Comparison of ENCODE assay signal across 9 mouse cellular contexts in genomic region chr9:123158125-123158836, GRCm38 (mm10). TPM values are rescaled to one million over a fixed set of nuclear protein-coding genes. Genes with fewer than 3 reads are reported as not detected.
DNase-seq lines count a peak whose midpoint lies in the region; ATAC-seq and TF ChIP-seq lines count a peak whose summit lies in the region.
"Had no signal": no experiment of that assay in that cellular context is flagged by ENCODE, and none has a peak within 500 bp of the region (broad histone marks: within the 10 kb centered on the region; RNA-seq: fewer than 3 reads in every experiment).

No protein-coding gene starts in this region.

- no peaks in the 10 kb centered on the region for H3K9me3 ChIP-seq in liver, postnatal 0 days (ENCODE audit: low read length)
- H3K9me3 ChIP-seq: limb, embryonic 12.5 days had no signal

- TF ChIP-seq POLR2A in cortical plate, adult 2 months (IDR thresholded peaks at IDR 0.05; ENCODE audit: extremely low read depth, insufficient read depth, low read length): no peak

- H3K27ac ChIP-seq in gastrocnemius, adult 2 months: peak overlapping the region; percentile 54
- no peak overlapping the region for H3K27ac ChIP-seq in cortical plate, adult 2 months (ENCODE audit: insufficient read depth, low read length)
- H3K27ac ChIP-seq in liver, postnatal 0 days (ENCODE audit: low read depth): no peak overlapping the region
- H3K27ac ChIP-seq: limb, embryonic 12.5 days had no signal

- H3K27me3 ChIP-seq in liver, postnatal 0 days (ENCODE audit: insufficient read depth, low read length): no peaks in the 10 kb centered on the region

- H3K36me3 ChIP-seq in liver, postnatal 0 days (replicated peaks; ENCODE audit: insufficient read depth, low read length): no peaks in the 10 kb centered on the region
- H3K36me3 ChIP-seq: limb, embryonic 12.5 days had no signal

- ATAC-seq in liver, postnatal 0 days: no peak

- peak overlapping the region; percentile 19; the same call in 1 of the 2 replicates for H3K4me3 ChIP-seq in gastrocnemius, adult 2 months
- no peak overlapping the region for H3K4me3 ChIP-seq in cortical plate, adult 2 months (ENCODE audit: insufficient read depth, low read length)
- no peak overlapping the region for H3K4me3 ChIP-seq in liver, postnatal 0 days (ENCODE audit: low read depth, low read length)
- H3K4me3 ChIP-seq: limb, embryonic 12.5 days had no signal

- peak; percentile 54 for TF ChIP-seq CTCF in gastrocnemius, adult 2 months (IDR thresholded peaks at IDR 0.05)
- TF ChIP-seq CTCF in cortical plate, adult 2 months (IDR thresholded peaks at IDR 0.05; ENCODE audit: extremely low read depth, insufficient read depth, low read length): peak; percentile 70; the same call in 1 of the 2 replicates
- peak; percentile 69 for TF ChIP-seq CTCF in liver, postnatal 0 days (IDR thresholded peaks at IDR 0.05; ENCODE audit: low read depth)

- H3K4me1 ChIP-seq in cortical plate, adult 2 months (ENCODE audit: control insufficient read depth, insufficient read depth, low read length): no peaks in the 10 kb centered on the region
- H3K4me1 ChIP-seq in liver, postnatal 0 days (ENCODE audit: insufficient read depth): no peaks in the 10 kb centered on the region
- H3K4me1 ChIP-seq: limb, embryonic 12.5 days had no signal

- intact Hi-C loops in gastrocnemius, adult 2 months (cut with DNase I): no loop called here
- intact Hi-C loops in gastrocnemius, postnatal 14 days (cut with DNase I; ENCODE audit: low total_unique reads): loop anchor here (10.0 kb wide), 1 partner anchor 277 kb away; no protein-coding TSS in a partner anchor

- no peak for TF ChIP-seq EP300 in liver, postnatal 0 days (IDR thresholded peaks at IDR 0.05; ENCODE audit: low read depth)

- H3K9ac ChIP-seq in liver, postnatal 0 days (replicated peaks): no peak overlapping the region
- H3K9ac ChIP-seq: limb, embryonic 12.5 days had no signal

- no peak overlapping the region for H3K4me2 ChIP-seq in liver, postnatal 0 days (ENCODE audit: low read depth, low read length)
- H3K4me2 ChIP-seq: limb, embryonic 12.5 days had no signal

- 50% methylated on average over 8 of the region's 8 CpGs for WGBS in liver, postnatal 0 days (ENCODE audit: insufficient replicate concordance)

- no peak for DNase-seq in gastrocnemius, adult 2 months
- no peak for DNase-seq in gastrocnemius, postnatal 14 days
- peak; percentile 34 for DNase-seq in right cerebral cortex, adult 18-20 months
- DNase-seq in right cerebral cortex, postnatal 36 days (ENCODE audit: low spot score in 2 of 2): no peak
- DNase-seq in liver, postnatal 0 days: peak; percentile 33
- peak; percentile 68 for DNase-seq in thymus, postnatal 4 days
- no peak for DNase-seq in ovary, postnatal 10 days (ENCODE audit: low spot score)

RNA-seq across cellular contexts. Expression of gene Clec3b, which starts 7.5 kb away (rescaled TPM):
- total RNA-seq in gastrocnemius, adult 2 months (2021): 10 to 100 TPM; 33.5 to 50.2 TPM
- total RNA-seq in gastrocnemius, postnatal 14 days (2021): 10 to 100 TPM; 60.6 to 90.2 TPM
- 4.0 and 4.5 TPM in 2 replicates for polyA plus RNA-seq in cortical plate, adult 2 months (2012; rRNA removed)
- 0.28 TPM in 1 of 2 replicates, not detected in the other for polyA plus RNA-seq in liver, postnatal 0 days (2015; fragmentation: Nextera tagmentation; extraction: Ambion mirVana)
- polyA plus RNA-seq: limb, embryonic 12.5 days had no signal

RNA-seq across cellular contexts. Expression of gene Exosc7, which starts 45.3 kb away (rescaled TPM):
- total RNA-seq in gastrocnemius, adult 2 months (2021): 10 to 100 TPM; 18.3 to 21.3 TPM
- total RNA-seq in gastrocnemius, postnatal 14 days (2021): 10 to 100 TPM; 18.1 to 20.7 TPM
- 60.8 and 65.1 TPM in 2 replicates for polyA plus RNA-seq in cortical plate, adult 2 months (2012; rRNA removed)
- polyA plus RNA-seq in liver, postnatal 0 days (2015; fragmentation: Nextera tagmentation; extraction: Ambion mirVana): 48.8 and 52.1 TPM in 2 replicates

RNA-seq across cellular contexts. Expression of gene Zdhhc3, which starts 45.3 kb away (rescaled TPM):
- 10 to 100 TPM; 53.2 to 55.8 TPM for total RNA-seq in gastrocnemius, adult 2 months (2021)
- total RNA-seq in gastrocnemius, postnatal 14 days (2021): 10 to 100 TPM; 37.1 to 43.0 TPM
- 73.6 and 75.1 TPM in 2 replicates for polyA plus RNA-seq in cortical plate, adult 2 months (2012; rRNA removed)
- polyA plus RNA-seq in liver, postnatal 0 days (2015; fragmentation: Nextera tagmentation; extraction: Ambion mirVana): 17.8 and 19.1 TPM in 2 replicates

RNA-seq across cellular contexts. Expression of gene Cdcp1, which starts 57.6 kb away (rescaled TPM):
- not detected for total RNA-seq in gastrocnemius, adult 2 months (2021)
- total RNA-seq in gastrocnemius, postnatal 14 days (2021): not detected
- polyA plus RNA-seq in cortical plate, adult 2 months (2012; rRNA removed): 0.65 and 0.66 TPM in 2 replicates
- 0.90 and 1.2 TPM in 2 replicates for polyA plus RNA-seq in liver, postnatal 0 days (2015; fragmentation: Nextera tagmentation; extraction: Ambion mirVana)

Comparison
In these comparisons a context has a peak if more than half of its experiments do, and no peak if none do; other contexts are left out.
1. DNase-seq: peak in right cerebral cortex, adult 18-20 months (single experiment), liver, postnatal 0 days (single experiment) and thymus, postnatal 4 days (single experiment); none in gastrocnemius, adult 2 months (single experiment), gastrocnemius, postnatal 14 days (single experiment), right cerebral cortex, postnatal 36 days (0 of 2) and ovary, postnatal 10 days (single experiment).
2. Peak in every context shown above with its lines, with median percentiles within 50 percentile points of each other: CTCF ChIP-seq.